In the genomic region with DNA sequence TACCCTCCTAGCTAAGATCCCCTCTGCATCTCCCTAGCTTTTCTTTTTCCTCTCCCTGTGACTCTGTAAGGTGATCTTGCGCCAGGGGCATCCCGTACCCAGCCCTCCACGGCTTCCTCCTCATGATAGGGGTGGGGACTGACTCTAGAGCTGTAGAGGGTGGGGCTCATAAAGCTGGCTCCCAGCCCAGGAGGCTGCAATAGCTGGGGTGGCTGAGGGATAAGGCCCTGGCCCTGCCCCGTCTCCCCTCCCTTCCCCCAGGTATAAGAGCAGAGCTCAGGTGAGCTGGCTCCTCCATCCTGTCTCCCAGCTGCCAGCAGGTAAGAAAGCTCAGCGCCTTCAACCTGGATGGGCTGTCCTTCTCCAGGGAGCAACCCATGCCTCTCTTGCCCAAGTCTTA, we compare ENCODE assay signal across 12 mouse cellular contexts. TPM values are rescaled to one million over a fixed set of nuclear protein-coding genes. Genes with fewer than 3 reads are reported as not detected.
DNase-seq lines count a peak whose midpoint lies in the region; ATAC-seq and TF ChIP-seq lines count a peak whose summit lies in the region.
"Had no signal": no experiment of that assay in that cellular context is flagged by ENCODE, and none has a peak within 500 bp of the region (broad histone marks: within the 10 kb centered on the region; RNA-seq: fewer than 3 reads in every experiment).

Gene S100a14 (plus strand): TSS at position 277 of the 400 bp plus-strand sequence.

- no peak within 1 kb of the TSS for H3K4me2 ChIP-seq in forebrain, embryonic 16.5 days (ENCODE audit: low read length)
- H3K4me2 ChIP-seq: heart, embryonic 13.5 days had no signal

- no peak for ATAC-seq in forebrain, embryonic 16.5 days

- peak; percentile 56 for DNase-seq in gastrocnemius, adult 2 months
- DNase-seq in gastrocnemius, postnatal 4 days (ENCODE audit: low spot score in 2 of 2) = no peak
- no peak for DNase-seq in thymus, postnatal 0 days (ENCODE audit: low spot score)
- DNase-seq in thymus, postnatal 25 days = no peak
- peak; percentile 79 for DNase-seq in lung, postnatal 25 days (ENCODE audit: low spot score)
- DNase-seq in spleen, adult 18-20 months = no peak
- DNase-seq in spleen, adult 12 weeks (ENCODE audit: low spot score) = no peak
- DNase-seq: kidney, postnatal 14 days; right cerebral cortex, postnatal 4 days had no signal

- WGBS in forebrain, embryonic 16.5 days = 75% methylated on average over 5 of the region's 5 CpGs

- H3K27me3 ChIP-seq in forebrain, embryonic 16.5 days (replicated peaks; ENCODE audit: control insufficient read depth, insufficient read depth, low read length) = no peaks in the 10 kb centered on the region
- H3K27me3 ChIP-seq: heart, embryonic 13.5 days had no signal

- H3K4me3 ChIP-seq in gastrocnemius, adult 2 months = no peak within 1 kb of the TSS
- no peak within 1 kb of the TSS for H3K4me3 ChIP-seq in forebrain, embryonic 16.5 days (replicated peaks; ENCODE audit: low read length)
- H3K4me3 ChIP-seq: heart, embryonic 13.5 days had no signal

- H3K9ac ChIP-seq in forebrain, embryonic 16.5 days (replicated peaks; ENCODE audit: low read depth, low read length) = no peak within 1 kb of the TSS
- H3K9ac ChIP-seq: heart, embryonic 13.5 days had no signal

- H3K36me3 ChIP-seq in forebrain, embryonic 16.5 days (ENCODE audit: control insufficient read depth, insufficient read depth) = no peaks in the 10 kb centered on the region

- intact Hi-C loops in gastrocnemius, adult 2 months (cut with DNase I) = loop anchor here (5.0 to 10.0 kb wide), 2 partner anchors 58 to 91 kb away; no protein-coding TSS in a partner anchor

- H3K9me3 ChIP-seq in forebrain, embryonic 16.5 days (ENCODE audit: control insufficient read depth, low read length) = no peaks in the 10 kb centered on the region

- H3K27ac ChIP-seq in gastrocnemius, adult 2 months = peak within 1 kb of the TSS; percentile 66
- no peak within 1 kb of the TSS for H3K27ac ChIP-seq in forebrain, embryonic 16.5 days (ENCODE audit: low read length)
- H3K27ac ChIP-seq: heart, embryonic 13.5 days had no signal

- TF ChIP-seq CTCF in gastrocnemius, adult 2 months (IDR thresholded peaks at IDR 0.05) = no peak

- H3K4me1 ChIP-seq in forebrain, embryonic 16.5 days (replicated peaks; ENCODE audit: control insufficient read depth, insufficient read depth, low read length) = no peaks in the 10 kb centered on the region

RNA-seq across cellular contexts. Expression of gene S100a14, which starts in this region (rescaled TPM):
- under 1 TPM in 1 of 2 experiments, not detected in 1; 0.36 TPM for total RNA-seq in gastrocnemius, adult 2 months (2021)
- 1 to 10 TPM in 1 of 2 experiments, under 1 TPM in 1; 0.64 to 1.1 TPM for total RNA-seq in gastrocnemius, postnatal 4 days (2021)
- 43.5 and 47.3 TPM in 2 replicates for polyA plus RNA-seq in thymus, postnatal 0 days (2015; fragmentation: Nextera tagmentation; extraction: Ambion mirVana)
- 0.31 TPM in 1 of 2 replicates, not detected in the other for polyA plus RNA-seq in forebrain, embryonic 16.5 days (2015; fragmentation: Nextera tagmentation; extraction: Ambion mirVana)
- polyA plus RNA-seq: limb, embryonic 11.5 days had no signal

Comparison
In these comparisons a context has a peak if more than half of its experiments do, and no peak if none do; other contexts are left out.
1. RNA of gene S100a14 (polyA plus RNA-seq): 43.5 to 47.3 TPM in thymus, postnatal 0 days; 0.31 TPM in forebrain, embryonic 16.5 days; every median in the first group is over 10 times any median in the second.
2. Peak in DNase-seq and H3K27ac ChIP-seq in gastrocnemius, adult 2 months; RNA of the gene not detected or under 1 TPM.